Mouse (Mus musculus): ENCODE data around the gene Lcor.

- no peak for TF ChIP-seq CTCF (IDR thresholded peaks at IDR 0.05; ENCODE audit: low read depth)
- TF ChIP-seq EP300 (IDR thresholded peaks at IDR 0.05; ENCODE audit: low read depth) = no peak
Measured at GRCm38 (mm10) chr19:41447166-41447565, 35.3 kb upstream of the Lcor start.

All from liver, embryonic 14.5 days (tissue).